Mouse (Mus musculus): ENCODE measurements around the gene Ccdc13. TPM values are rescaled to one million over a fixed set of nuclear protein-coding genes. Genes with fewer than 3 reads are reported as not detected.

The Ccdc13 gene
- total and polyA plus RNA-seq, 3 experiments, result not detected

DNA sequence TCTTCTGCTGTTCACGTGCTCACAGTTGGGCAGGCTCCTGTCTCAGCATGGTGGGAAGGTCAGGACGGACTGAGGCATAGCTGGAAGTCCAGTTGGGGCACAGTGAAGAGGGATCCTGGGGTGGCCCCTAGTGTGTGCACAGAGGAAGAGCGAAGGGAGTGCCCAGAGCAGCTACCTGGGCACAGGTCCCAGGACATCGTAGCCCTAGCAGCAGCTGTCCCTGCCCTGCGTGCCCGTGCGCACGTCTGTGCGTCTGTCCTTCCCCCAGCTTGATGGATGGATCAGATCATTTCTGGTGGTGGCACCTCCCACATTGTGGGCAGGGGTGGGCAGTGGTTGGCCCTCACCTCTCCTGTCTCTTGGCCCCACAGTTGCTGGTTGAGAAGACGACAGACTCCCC is 77.0 kb downstream of the Ccdc13 start:
- no peak for DNase-seq (ENCODE audit: low read depth, low spot score)
- Histone ChIP-seq H3K4me1 (ENCODE audit: control insufficient read depth in 1 of 2, insufficient read depth in 2 of 2, low read length in 2 of 2) (no peaks in the 10 kb centered on the region), H3K36me3 (ENCODE audit: control insufficient read depth in 1 of 2, insufficient read depth in 2 of 2, low read length in 2 of 2) (no peaks in the 10 kb centered on the region), H3K27ac (ENCODE audit: control insufficient read depth, low read depth, low read length) (no peak overlapping the region), H3K4me3 (ENCODE audit: control insufficient read depth in 1 of 2, insufficient read depth in 1 of 2, low read depth in 2 of 2, low read length in 2 of 2) (no peak overlapping the region), H3K79me2 (ENCODE audit: control insufficient read depth, insufficient read depth, low read length, poor library complexity) (no peaks in the 10 kb centered on the region), H3K27me3 (ENCODE audit: control insufficient read depth in 1 of 2, insufficient read depth in 2 of 2, low read length in 2 of 2) (no peaks in the 10 kb centered on the region), H3K9ac (ENCODE audit: control insufficient read depth, low read depth, low read length, poor library complexity, severe bottlenecking) (no peak overlapping the region), H3K9me3 (replicated peaks; ENCODE audit: insufficient read depth, low read length) (no peaks in the 10 kb centered on the region)
- no peak for TF ChIP-seq RAD21 (IDR thresholded peaks at IDR 0.05; ENCODE audit: low read depth, low read length)

DNA sequence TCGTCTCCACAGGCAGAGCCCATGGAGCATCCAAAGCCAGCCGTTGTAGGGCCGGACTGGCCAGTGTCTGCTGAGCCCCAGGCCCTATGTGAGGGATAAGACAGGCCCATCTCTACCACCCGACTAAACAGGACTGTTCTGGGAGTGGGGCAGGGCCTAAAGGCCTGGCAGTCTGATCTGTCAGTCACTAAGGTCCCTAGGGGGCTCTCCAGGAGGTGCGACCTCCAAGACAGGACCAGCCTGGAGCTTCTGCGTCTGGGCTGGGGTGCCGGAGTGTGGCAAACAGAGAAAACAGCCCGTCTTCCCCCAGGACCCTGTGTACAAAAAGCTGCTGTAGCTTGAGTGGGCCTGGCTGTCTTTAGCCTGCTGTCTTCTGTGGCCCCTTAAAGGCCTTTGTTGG is 77.5 kb downstream of the Ccdc13 start:
- Histone ChIP-seq H3K9ac (ENCODE audit: control insufficient read depth, low read depth, low read length, poor library complexity, severe bottlenecking) (no peak overlapping the region), H3K36me3 (ENCODE audit: control insufficient read depth in 1 of 2, insufficient read depth in 2 of 2, low read length in 2 of 2) (no peaks in the 10 kb centered on the region), H3K27me3 (ENCODE audit: control insufficient read depth in 1 of 2, insufficient read depth in 2 of 2, low read length in 2 of 2) (no peaks in the 10 kb centered on the region), H3K79me2 (ENCODE audit: control insufficient read depth, insufficient read depth, low read length, poor library complexity) (no peaks in the 10 kb centered on the region), H3K27ac (ENCODE audit: control insufficient read depth, low read depth, low read length) (no peak overlapping the region), H3K4me1 (ENCODE audit: control insufficient read depth in 1 of 2, insufficient read depth in 2 of 2, low read length in 2 of 2) (no peaks in the 10 kb centered on the region), H3K9me3 (replicated peaks; ENCODE audit: insufficient read depth, low read length) (no peaks in the 10 kb centered on the region), H3K4me3 (ENCODE audit: control insufficient read depth in 1 of 2, insufficient read depth in 1 of 2, low read depth in 2 of 2, low read length in 2 of 2) (no peak overlapping the region)
- no peak for DNase-seq (ENCODE audit: low read depth, low spot score)
- TF ChIP-seq GATA1 (IDR thresholded peaks at IDR 0.05; ENCODE audit: low read depth, low read length), result no peak
- TF ChIP-seq TBP (IDR thresholded peaks at IDR 0.05; ENCODE audit: low read depth, low read length), result no peak
- no peak for TF ChIP-seq USF2 (IDR thresholded peaks at IDR 0.05; ENCODE audit: borderline replicate concordance in 1 of 2, insufficient read depth in 1 of 2, low read depth in 1 of 2, low read length in 2 of 2)
- TF ChIP-seq ZMIZ1 (IDR thresholded peaks at IDR 0.05; ENCODE audit: low read depth, low read length), result no peak
- TF ChIP-seq TAL1 (IDR thresholded peaks at IDR 0.05; ENCODE audit: low read length), result no peak
- TF ChIP-seq POLR2A (IDR thresholded peaks at IDR 0.05; ENCODE audit: control insufficient read depth in 1 of 2, insufficient read depth in 1 of 2, low read depth in 1 of 2, low read length in 2 of 2, poor library complexity in 1 of 2), result no peak
- TF ChIP-seq HCFC1 (IDR thresholded peaks at IDR 0.05; ENCODE audit: low read depth, low read length), result no peak
- no peak for TF ChIP-seq EP300 (IDR thresholded peaks at IDR 0.05; ENCODE audit: low read depth in 1 of 2, low read length in 2 of 2)
- TF ChIP-seq TCF12 (IDR thresholded peaks at IDR 0.05; ENCODE audit: low read depth, low read length), result no peak
- TF ChIP-seq USF1 (IDR thresholded peaks at IDR 0.05; ENCODE audit: low read depth, low read length), result no peak
- TF ChIP-seq MYC (IDR thresholded peaks at IDR 0.05; ENCODE audit: low read depth, low read length), result no peak
- TF ChIP-seq KAT2A (conservative IDR thresholded peaks at IDR 0.05; ENCODE audit: low read depth, low read length), result no peak
- TF ChIP-seq MAZ (IDR thresholded peaks at IDR 0.05; ENCODE audit: low read depth, low read length), result no peak

DNA sequence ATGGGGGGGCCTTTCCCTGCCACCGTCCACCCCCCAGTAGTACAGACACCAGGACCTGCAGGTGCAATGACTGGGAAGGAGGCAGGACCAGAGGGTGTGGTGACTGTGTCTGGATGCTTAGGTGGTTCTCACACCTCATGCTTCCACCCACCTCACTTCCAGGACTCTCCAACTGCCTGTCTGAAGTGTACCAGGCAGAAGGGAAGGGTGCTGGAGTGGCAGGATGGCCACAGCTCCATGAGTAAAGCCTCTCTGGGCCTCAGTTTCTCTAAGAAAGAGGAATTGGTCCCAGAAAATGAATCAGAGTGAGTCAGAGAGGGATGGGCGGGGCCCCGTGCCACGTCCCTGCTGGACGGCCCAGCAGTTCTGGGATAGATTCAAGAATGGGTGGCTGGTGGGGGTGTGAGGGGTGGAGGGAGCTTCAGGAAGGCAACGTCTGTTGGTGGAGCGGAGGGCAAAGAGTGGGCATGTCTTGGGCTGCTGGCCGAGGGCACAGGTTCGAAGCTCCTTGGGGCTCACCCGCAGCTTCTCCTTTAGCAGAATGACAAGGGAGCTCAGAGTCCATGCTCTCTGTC is 78.1 kb downstream of the Ccdc13 start:
- TF ChIP-seq JUND (IDR thresholded peaks at IDR 0.05; ENCODE audit: low read depth, low read length) (no peak), POLR2AphosphoS5 (IDR thresholded peaks at IDR 0.05; ENCODE audit: borderline replicate concordance, low read depth, low read length) (no peak), HCFC1 (IDR thresholded peaks at IDR 0.05; ENCODE audit: low read depth, low read length) (no peak), ETS1 (IDR thresholded peaks at IDR 0.05; ENCODE audit: low read depth, low read length) (no peak), GATA1 (IDR thresholded peaks at IDR 0.05; ENCODE audit: low read depth, low read length) (no peak), KAT2A (conservative IDR thresholded peaks at IDR 0.05; ENCODE audit: low read depth, low read length) (no peak), SMC3 (IDR thresholded peaks at IDR 0.05; ENCODE audit: low read depth, low read length) (no peak), POLR2A (IDR thresholded peaks at IDR 0.05; ENCODE audit: control insufficient read depth in 1 of 2, insufficient read depth in 1 of 2, low read depth in 1 of 2, low read length in 2 of 2, poor library complexity in 1 of 2) (no peak), UBTF (IDR thresholded peaks at IDR 0.05; ENCODE audit: borderline replicate concordance, insufficient read depth, low read depth, low read length) (no peak), SIN3A (IDR thresholded peaks at IDR 0.05; ENCODE audit: low read length) (no peak), POLR2AphosphoS2 (IDR thresholded peaks at IDR 0.05; ENCODE audit: low read length) (no peak), ZNF384 (IDR thresholded peaks at IDR 0.05; ENCODE audit: low read depth, low read length) (no peak), GABPA (IDR thresholded peaks at IDR 0.05; ENCODE audit: low read depth, low read length) (no peak), MYC (IDR thresholded peaks at IDR 0.05; ENCODE audit: low read depth, low read length) (no peak)
- no peaks in the 10 kb centered on the region for H3K4me1 ChIP-seq (ENCODE audit: control insufficient read depth in 1 of 2, insufficient read depth in 2 of 2, low read length in 2 of 2)

More for the DNA sequence above, 78.1 kb downstream of the Ccdc13 start:
- DNase-seq (ENCODE audit: low read depth, low spot score), result no peak
- no peaks in the 10 kb centered on the region for H3K27me3 ChIP-seq (ENCODE audit: control insufficient read depth in 1 of 2, insufficient read depth in 2 of 2, low read length in 2 of 2)
- no peaks in the 10 kb centered on the region for H3K9me3 ChIP-seq (replicated peaks; ENCODE audit: insufficient read depth, low read length)
- no peak overlapping the region for H3K4me3 ChIP-seq (ENCODE audit: control insufficient read depth in 1 of 2, insufficient read depth in 1 of 2, low read depth in 2 of 2, low read length in 2 of 2)
- no peaks in the 10 kb centered on the region for H3K36me3 ChIP-seq (ENCODE audit: control insufficient read depth in 1 of 2, insufficient read depth in 2 of 2, low read length in 2 of 2)
- H3K27ac ChIP-seq (ENCODE audit: control insufficient read depth, low read depth, low read length), result no peak overlapping the region
- no peak overlapping the region for H3K9ac ChIP-seq (ENCODE audit: control insufficient read depth, low read depth, low read length, poor library complexity, severe bottlenecking)
- no peaks in the 10 kb centered on the region for H3K79me2 ChIP-seq (ENCODE audit: control insufficient read depth, insufficient read depth, low read length, poor library complexity)
